Mouse (Mus musculus) gastrocnemius, postnatal 4 days (tissue): Measurements from ENCODE around the gene Olfr958. TPM values are rescaled to one million over a fixed set of nuclear protein-coding genes. Genes with fewer than 3 reads are reported as not detected.

Source experiments
- DNase-seq, 2 experiments: peaks; one replicate each; pipeline ENCODE4 v3.0.0; 2021 to 2022; ENCODE audit warnings: low spot score in 2 of 2, mixed read lengths in 2 of 2
- long read RNA-seq, 2 experiments: library from polyadenylated mRNA; stranded (forward); transcript quantifications; one replicate each; pipeline ENCODE4 v2.0.0; 2021
- total RNA-seq, 2 experiments: library from RNA; stranded (reverse); gene quantifications; 2 replicates each; pipeline ENCODE4 v1.2.3; 2021

Olfr958 gene
- not detected for total RNA-seq
- long read RNA-seq, experiment 1, result 0 reads
- long read RNA-seq, experiment 2, result 0 reads

DNA sequence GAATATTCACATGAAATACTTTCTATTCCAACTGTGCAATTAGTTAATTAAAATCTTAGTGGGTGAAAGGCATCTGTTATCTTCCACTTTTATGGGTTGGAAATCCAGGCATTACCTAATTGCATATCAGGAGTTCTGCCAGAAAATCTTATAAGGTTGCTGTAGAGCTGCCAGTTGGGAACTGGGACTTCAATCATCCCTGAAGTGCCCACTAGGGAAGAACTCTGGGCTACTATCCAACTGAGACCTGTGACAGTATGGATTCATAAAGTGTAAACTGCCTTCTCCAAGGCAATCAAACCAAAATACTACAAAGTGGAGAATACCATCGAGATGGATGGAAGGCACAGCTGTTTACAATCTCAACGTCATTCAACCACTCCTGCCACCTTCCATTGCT, at the start of gene Olfr958:
TSS of gene Olfr958 (minus strand) at position 109 of the 400 bp plus-strand sequence.
- DNase-seq, result no peak

DNA sequence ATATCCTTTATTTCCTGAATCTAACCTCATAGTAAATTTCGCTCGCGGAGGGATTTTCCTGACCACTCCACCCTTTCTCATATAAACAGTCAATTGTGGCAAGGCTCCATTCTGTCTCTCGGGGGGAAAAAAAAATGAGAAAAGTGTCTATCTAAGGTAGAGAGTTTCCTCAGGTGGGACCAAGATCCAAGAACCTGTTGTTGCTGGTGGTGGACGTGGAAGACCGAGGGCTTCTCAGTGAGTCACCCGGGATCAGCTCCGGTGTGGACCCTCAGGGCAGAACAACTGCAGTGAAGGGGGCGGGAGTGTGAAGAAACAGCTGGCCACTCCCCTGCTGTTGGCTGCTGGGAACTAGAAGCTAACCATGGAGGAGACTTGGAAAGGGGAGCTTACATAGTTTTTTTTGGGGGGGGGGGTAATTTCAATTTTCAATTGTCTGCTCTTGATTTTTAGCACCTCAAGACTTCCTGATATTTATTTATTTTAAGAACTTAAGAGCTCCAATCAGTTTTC, 49.5 kb upstream of the Olfr958 start:
- DNase-seq, result peak; percentile 31 to 66

DNA sequence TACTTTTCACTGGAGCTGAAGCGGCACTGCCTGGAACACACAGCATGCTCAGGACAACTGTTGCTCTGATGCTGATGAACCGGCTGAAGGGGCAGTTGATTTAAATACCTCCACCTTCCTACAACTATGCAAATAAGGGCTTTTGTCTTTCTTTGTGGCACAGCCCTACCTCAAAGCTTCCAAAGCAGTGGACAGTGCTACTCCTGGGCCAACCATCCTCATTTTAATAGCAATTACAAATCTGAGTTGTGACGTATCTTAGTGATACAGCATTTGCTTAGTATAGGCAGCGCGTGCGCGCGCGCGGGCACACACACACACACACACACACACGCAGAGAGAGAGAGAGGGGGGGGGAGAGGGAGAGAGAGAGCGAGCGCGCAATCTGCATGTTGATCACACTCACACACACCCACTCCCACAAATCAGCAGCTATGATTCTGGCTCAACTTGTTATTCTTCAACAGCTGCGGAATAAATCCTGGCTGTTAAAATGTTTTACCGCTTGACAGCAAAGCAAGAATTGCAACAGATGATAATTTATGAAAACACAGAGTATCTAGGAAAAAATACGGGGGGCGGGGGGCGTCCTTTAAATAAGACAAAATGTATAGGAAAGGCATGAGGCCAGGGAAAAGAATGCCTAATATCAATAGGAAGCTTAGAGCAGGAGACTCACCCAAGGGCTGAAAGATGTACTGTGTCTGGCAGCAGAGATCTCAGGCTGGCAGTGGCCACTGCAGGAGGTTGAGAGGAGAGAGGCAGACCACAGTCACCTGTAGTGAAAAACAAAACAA, 48.9 kb upstream of the Olfr958 start:
- peak in 1 of 2 experiments; percentile 19 for DNase-seq

DNA sequence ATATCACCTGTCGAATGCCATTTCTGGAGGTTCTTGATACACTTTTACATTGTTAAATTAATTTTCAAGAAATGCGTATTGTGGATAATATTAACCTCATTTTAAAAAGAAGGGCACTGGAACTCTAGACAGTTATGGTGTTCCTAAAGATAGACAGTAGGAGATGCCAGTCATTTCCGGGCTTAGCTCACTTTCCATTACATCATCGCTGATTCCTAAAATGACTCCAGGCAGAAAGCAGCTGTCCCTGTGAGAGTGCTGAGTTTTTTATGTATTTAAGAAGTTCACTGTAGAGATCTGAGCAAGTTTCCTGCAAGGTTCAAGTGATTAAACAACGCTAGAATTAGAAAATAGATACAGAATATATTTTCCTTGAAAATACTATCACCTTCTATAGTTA, 23.2 kb upstream of the Olfr958 start:
- no peak for DNase-seq

DNA sequence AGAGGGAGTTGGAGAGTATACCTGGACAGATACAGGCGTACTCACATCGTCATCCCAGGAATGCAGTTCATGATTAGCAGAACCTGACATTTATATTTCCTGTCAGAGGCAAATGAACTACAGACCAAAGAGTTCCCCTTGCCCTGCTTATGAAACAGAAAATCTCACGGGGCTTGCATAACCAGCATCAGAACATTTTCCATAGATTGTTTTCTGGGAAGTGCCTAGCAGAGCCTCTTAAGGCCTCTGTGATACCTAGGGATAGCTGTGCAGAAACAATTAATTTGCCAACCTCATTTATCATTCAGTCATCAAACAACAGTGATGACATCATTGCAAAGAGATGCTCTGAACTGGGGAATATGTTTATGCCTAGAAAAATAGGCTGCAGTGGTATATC, 21.6 kb upstream of the Olfr958 start, which contains the start of gene Olfr959:
TSS of gene Olfr959 (minus strand) at position 101 of the 400 bp plus-strand sequence.
- no peak for DNase-seq

DNA sequence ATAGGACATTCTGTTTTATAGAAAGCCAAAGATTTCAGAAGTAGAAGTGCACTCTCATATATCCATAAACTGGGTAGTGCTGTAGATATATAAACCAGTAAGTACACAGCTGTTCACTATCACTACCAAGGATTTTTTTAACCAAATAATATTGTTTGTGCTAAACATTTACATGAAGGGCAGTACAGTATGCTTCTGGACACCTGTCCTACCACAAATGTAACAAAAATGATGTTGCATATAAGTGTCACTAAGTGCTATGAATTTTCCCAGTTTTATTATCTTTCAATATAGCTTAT, 4.4 kb upstream of the Olfr958 start:
- no peak for DNase-seq

DNA sequence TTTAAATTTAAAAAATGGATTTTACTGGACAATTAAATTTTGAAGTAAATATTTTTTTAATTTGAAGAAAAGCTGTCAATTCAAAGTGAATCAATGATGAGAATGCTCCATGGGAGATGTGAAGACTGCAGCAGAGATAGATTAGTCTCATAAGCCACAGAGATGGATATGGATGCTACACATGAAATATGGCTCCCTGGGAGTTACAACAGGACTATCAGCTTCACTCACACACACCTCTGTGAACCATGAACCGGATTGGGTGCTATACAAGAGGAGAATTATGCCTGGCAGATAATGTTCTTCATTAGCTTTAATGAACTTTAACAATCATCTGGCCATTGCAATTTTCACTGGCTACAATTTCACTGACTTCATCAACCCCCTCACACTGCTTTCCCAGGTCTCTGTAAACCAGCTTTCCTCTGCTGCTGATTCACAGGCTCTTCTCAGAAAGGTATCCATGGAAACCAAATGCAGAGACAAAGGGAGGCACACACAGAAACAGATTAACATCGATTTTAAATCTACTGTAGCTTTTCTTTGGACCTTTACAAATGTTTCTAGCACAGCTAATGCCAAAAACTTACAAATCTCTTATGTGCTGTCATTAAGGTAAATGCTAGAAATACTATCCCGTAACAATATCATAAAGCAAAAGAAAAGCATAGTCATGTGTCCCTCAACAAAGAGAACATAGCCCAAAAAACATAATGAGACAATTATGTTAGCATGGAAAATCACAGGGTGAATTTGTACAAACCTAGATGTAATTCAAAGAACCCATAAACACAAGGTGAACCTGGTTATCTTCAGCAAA, 3.9 kb upstream of the Olfr958 start:
- no peak for DNase-seq

- no peak for DNase-seq
Measured at GRCm38 (mm10) chr9:39550806-39551205, 3.0 kb downstream of the Olfr958 start.

DNA sequence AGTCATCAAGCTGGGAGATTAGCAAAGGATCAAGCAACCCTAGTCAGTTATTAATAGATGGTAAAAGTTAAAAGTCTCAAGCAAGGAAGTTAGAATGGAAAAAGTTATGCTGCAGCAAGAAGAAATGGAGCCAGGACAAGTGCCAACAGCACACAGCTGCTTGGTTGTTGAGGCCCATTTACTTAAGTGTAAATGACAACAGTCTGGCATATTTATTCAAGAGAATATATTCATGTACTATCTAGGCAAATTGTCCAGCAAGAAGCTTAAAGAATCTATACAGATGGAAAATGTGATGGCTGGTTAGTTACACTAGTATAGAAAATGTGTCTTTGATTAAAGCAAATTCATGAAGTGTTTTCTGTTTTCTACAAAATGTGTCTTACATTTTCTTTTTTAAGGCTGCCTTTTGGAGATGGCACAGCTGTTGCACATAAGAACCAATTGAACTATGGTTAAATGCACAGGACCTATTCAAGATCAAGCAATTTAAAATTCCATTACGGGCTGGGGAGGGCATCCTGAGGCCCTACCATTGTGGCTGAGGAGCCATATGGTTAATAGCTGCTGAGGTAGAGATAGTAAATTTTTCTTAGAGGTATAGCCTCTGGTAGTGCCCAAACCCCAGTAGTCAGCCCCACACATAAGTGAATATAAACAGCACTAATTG, 30.1 kb downstream of the Olfr958 start:
- DNase-seq, result peak in 1 of 2 experiments; percentile 22

DNA sequence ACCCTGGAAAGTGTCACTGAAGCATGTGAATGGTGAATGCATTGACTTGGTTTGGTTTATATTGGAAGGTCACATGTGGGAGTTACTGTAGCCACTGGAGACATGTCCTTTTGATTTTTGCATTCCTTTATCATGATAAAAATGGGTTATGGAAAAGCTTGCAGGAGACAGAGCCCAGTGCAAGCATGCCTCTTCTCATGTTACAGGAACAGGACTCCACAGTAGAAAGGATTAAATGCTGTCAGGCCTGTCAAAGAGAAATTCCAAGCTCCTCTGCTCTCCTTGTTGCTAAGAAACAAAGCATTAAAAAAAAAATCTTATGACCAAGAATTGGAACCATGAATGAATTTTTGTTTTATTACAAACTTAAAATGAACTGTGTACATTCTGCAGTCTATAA, 35.3 kb downstream of the Olfr958 start:
- no peak for DNase-seq

- DNase-seq, result no peak
Measured at GRCm38 (mm10) chr9:39515531-39515930, 38.3 kb downstream of the Olfr958 start, which contains the start of gene Olfr957. Gene Olfr957 (minus strand): TSS chr9:39515809.

DNA sequence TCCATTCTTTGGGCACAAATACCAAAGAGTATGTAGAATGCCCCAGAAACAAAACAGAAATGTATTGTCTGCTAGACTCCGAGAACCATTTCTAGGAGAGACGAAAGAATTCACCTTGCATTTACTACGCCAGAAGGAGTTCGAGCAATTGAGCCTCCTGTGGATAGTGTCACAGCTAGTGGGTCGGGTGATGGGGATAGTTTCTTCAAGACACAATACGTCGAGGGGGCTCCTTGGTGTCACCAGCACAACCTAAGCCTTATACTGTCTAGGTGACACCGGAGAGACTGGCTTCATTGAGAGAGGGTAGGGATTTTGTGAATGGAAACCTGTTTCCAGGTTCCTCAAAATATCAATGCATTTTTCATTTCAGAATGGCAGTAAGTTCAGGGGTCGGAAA, 44.4 kb downstream of the Olfr958 start:
- DNase-seq, result no peak

GRCm38 (mm10) chr9:39508998-39509397, 44.9 kb downstream of the Olfr958 start:
- DNase-seq, result peak; percentile 17 to 57

Other genes starting within 250 kb of the Olfr958 start
- not detected for gene Olfr948, start 228.0 kb downstream of the Olfr958 start, total RNA-seq
- gene Olfr951, start 166.6 kb downstream of the Olfr958 start, total RNA-seq, result not detected
- not detected for gene Olfr952, start 126.9 kb downstream of the Olfr958 start, total RNA-seq
- not detected for gene Olfr954, start 97.4 kb downstream of the Olfr958 start, total RNA-seq
- not detected for gene Olfr955, start 82.1 kb downstream of the Olfr958 start, total RNA-seq
- gene Olfr44, start 60.1 kb downstream of the Olfr958 start, total RNA-seq, result not detected
- not detected for gene Olfr957, start 38.2 kb downstream of the Olfr958 start, total RNA-seq
- not detected for gene Olfr959, start 21.5 kb upstream of the Olfr958 start, total RNA-seq
- 100 to 1,000 TPM; 370 to 452 TPM for gene AW551984, start 50.3 kb upstream of the Olfr958 start, total RNA-seq
- not detected for gene Olfr148, start 56.6 kb upstream of the Olfr958 start, total RNA-seq
- gene Olfr960, start 67.3 kb upstream of the Olfr958 start, total RNA-seq, result not detected
- not detected for gene Olfr961, start 91.0 kb upstream of the Olfr958 start, total RNA-seq
- gene Olfr963, start 113.2 kb upstream of the Olfr958 start, total RNA-seq, result not detected
- not detected for gene Olfr149, start 153.1 kb upstream of the Olfr958 start, total RNA-seq
- not detected for gene Olfr965, start 157.3 kb upstream of the Olfr958 start, total RNA-seq
- not detected for gene Olfr150, start 176.9 kb upstream of the Olfr958 start, total RNA-seq
- gene Olfr967, start 192.2 kb upstream of the Olfr958 start, total RNA-seq, result not detected
- not detected for gene Olfr968, start 229.2 kb upstream of the Olfr958 start, total RNA-seq
- not detected for gene Olfr969, start 236.9 kb upstream of the Olfr958 start, total RNA-seq